In the genomic region with DNA sequence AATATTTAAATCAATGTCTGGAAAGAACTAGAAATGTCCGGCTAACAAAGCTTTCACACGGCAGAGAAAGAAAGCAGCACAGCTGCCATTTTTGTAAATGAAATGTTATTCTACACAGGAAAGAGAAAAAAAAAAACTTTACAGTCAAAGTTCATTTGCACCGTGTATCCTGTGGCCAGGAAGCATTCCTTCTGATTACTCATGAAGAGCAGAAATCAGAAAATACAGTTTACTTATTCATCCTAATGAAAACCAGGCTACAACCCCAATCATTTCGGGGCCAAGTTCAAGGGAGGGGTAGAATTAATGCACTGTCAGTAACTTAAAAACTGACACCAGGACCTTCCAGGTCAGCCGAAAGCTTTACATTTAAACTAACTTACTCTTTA, we compare ENCODE assay signal across 8 mouse cellular contexts. TPM values are rescaled to one million over a fixed set of nuclear protein-coding genes. Genes with fewer than 3 reads are reported as not detected.
DNase-seq lines count a peak whose midpoint lies in the region; ATAC-seq lines count a peak whose summit lies in the region.

No protein-coding gene starts in this region.

- H3K4me1 ChIP-seq in heart, embryonic 13.5 days = peaks cover 77% of the 10 kb centered on the region
- H3K4me1 ChIP-seq in hindbrain, embryonic 15.5 days (replicated peaks) = peaks cover 15% of the 10 kb centered on the region
- H3K4me1 ChIP-seq in midbrain, embryonic 13.5 days (replicated peaks) = peaks cover 40% of the 10 kb centered on the region

- H3K36me3 ChIP-seq in heart, embryonic 13.5 days = peaks cover 2% of the 10 kb centered on the region; the same call in 1 of the 2 replicates
- no peaks in the 10 kb centered on the region for H3K36me3 ChIP-seq in hindbrain, embryonic 15.5 days
- H3K36me3 ChIP-seq in midbrain, embryonic 13.5 days = no peaks in the 10 kb centered on the region

- H3K9me3 ChIP-seq in heart, embryonic 13.5 days = no peaks in the 10 kb centered on the region
- no peaks in the 10 kb centered on the region for H3K9me3 ChIP-seq in hindbrain, embryonic 15.5 days
- no peaks in the 10 kb centered on the region for H3K9me3 ChIP-seq in midbrain, embryonic 13.5 days

- 24% methylated on average over 5 of the region's 5 CpGs for WGBS in heart, embryonic 13.5 days
- WGBS in hindbrain, embryonic 15.5 days = 41% methylated on average over 5 of the region's 5 CpGs
- 34% methylated on average over 5 of the region's 5 CpGs for WGBS in midbrain, embryonic 13.5 days

- peak overlapping the region; percentile 95 for H3K9ac ChIP-seq in heart, embryonic 13.5 days
- no peak overlapping the region for H3K9ac ChIP-seq in hindbrain, embryonic 15.5 days
- peak overlapping the region; percentile 71; the same call in 1 of the 2 replicates for H3K9ac ChIP-seq in midbrain, embryonic 13.5 days (replicated peaks)

- no peak for ATAC-seq in heart, embryonic 13.5 days (ENCODE audit: extremely low read depth, insufficient number of reproducible peaks, low FRiP score, low TSS enrichment)
- ATAC-seq in hindbrain, embryonic 15.5 days (ENCODE audit: low FRiP score, low read depth) = no peak
- ATAC-seq in midbrain, embryonic 13.5 days = no peak
- no peak for ATAC-seq in megakaryocyte-erythroid progenitor cell, adult 5-6 weeks (replicated peaks; ENCODE audit: low FRiP score, low TSS enrichment, poor library complexity, severe bottlenecking)

- peak overlapping the region; percentile 83 for H3K4me3 ChIP-seq in heart, embryonic 13.5 days
- H3K4me3 ChIP-seq in hindbrain, embryonic 15.5 days = peak overlapping the region; percentile 52
- peak overlapping the region; percentile 57 for H3K4me3 ChIP-seq in midbrain, embryonic 13.5 days (replicated peaks)

- H3K27ac ChIP-seq in heart, embryonic 13.5 days (replicated peaks) = peak overlapping the region; percentile 98
- H3K27ac ChIP-seq in hindbrain, embryonic 15.5 days (replicated peaks) = no peak overlapping the region
- H3K27ac ChIP-seq in midbrain, embryonic 13.5 days = no peak overlapping the region

- H3K4me2 ChIP-seq in heart, embryonic 13.5 days = peak overlapping the region; percentile 88
- H3K4me2 ChIP-seq in hindbrain, embryonic 15.5 days = peak overlapping the region; percentile 80
- H3K4me2 ChIP-seq in midbrain, embryonic 13.5 days (replicated peaks) = peak overlapping the region; percentile 75

- H3K27me3 ChIP-seq in heart, embryonic 13.5 days (replicated peaks) = no peaks in the 10 kb centered on the region
- no peaks in the 10 kb centered on the region for H3K27me3 ChIP-seq in hindbrain, embryonic 15.5 days
- H3K27me3 ChIP-seq in midbrain, embryonic 13.5 days = no peaks in the 10 kb centered on the region

- no peak for DNase-seq in heart, adult 18-20 months
- DNase-seq in T-cell, adult 2 months (ENCODE audit: low spot score) = peak; percentile 32
- DNase-seq in adrenal gland, adult 18-20 months (ENCODE audit: low spot score in 2 of 2) = no peak
- DNase-seq in urinary bladder, postnatal 10 days (ENCODE audit: low spot score) = no peak

RNA-seq across cellular contexts. Expression of a gene that starts 1.9 kb away (rescaled TPM):
- polyA plus RNA-seq in heart, embryonic 13.5 days (2015; fragmentation: Nextera tagmentation; extraction: Ambion mirVana) = 42.8 and 43.7 TPM in 2 replicates
- total RNA-seq in heart, adult 18-20 months (2021) = 10 to 100 TPM; 58.8 to 61.7 TPM
- polyA plus RNA-seq in hindbrain, embryonic 15.5 days (2015; fragmentation: Nextera tagmentation; extraction: Ambion mirVana) = 14.4 and 15.9 TPM in 2 replicates
- 10.5 and 11.1 TPM in 2 replicates for polyA plus RNA-seq in midbrain, embryonic 13.5 days (2015; fragmentation: Nextera tagmentation; extraction: Ambion mirVana)
- 127 and 136 TPM in 2 replicates for total RNA-seq in megakaryocyte-erythroid progenitor cell, adult 5-6 weeks (2014; fragmentation: Nextera tagmentation)
- 123 and 130 TPM in 2 replicates for total RNA-seq in megakaryocyte-erythroid progenitor cell, adult 5-6 weeks (2017)
- 100 to 1,000 TPM; 102 to 116 TPM for total RNA-seq in adrenal gland, adult 18-20 months (2021)

RNA-seq across cellular contexts. Expression of a gene that starts 43.5 kb away (rescaled TPM):
- 188 and 192 TPM in 2 replicates for polyA plus RNA-seq in heart, embryonic 13.5 days (2015; fragmentation: Nextera tagmentation; extraction: Ambion mirVana)
- 100 to 1,000 TPM; 157 to 174 TPM for total RNA-seq in heart, adult 18-20 months (2021)
- 184 and 186 TPM in 2 replicates for polyA plus RNA-seq in hindbrain, embryonic 15.5 days (2015; fragmentation: Nextera tagmentation; extraction: Ambion mirVana)
- 279 and 291 TPM in 2 replicates for polyA plus RNA-seq in midbrain, embryonic 13.5 days (2015; fragmentation: Nextera tagmentation; extraction: Ambion mirVana)
- total RNA-seq in megakaryocyte-erythroid progenitor cell, adult 5-6 weeks (2014; fragmentation: Nextera tagmentation) = 791 and 833 TPM in 2 replicates
- 389 and 460 TPM in 2 replicates for total RNA-seq in megakaryocyte-erythroid progenitor cell, adult 5-6 weeks (2017)
- total RNA-seq in adrenal gland, adult 18-20 months (2021) = 100 to 1,000 TPM; 323 to 382 TPM
